Mouse (Mus musculus) MEL (cell line): ENCODE measurements around the gene Ramp3. TPM values are rescaled to one million over a fixed set of nuclear protein-coding genes. Genes with fewer than 3 reads are reported as not detected.

Experiments used
- DNase-seq: peaks from one replicate; pipeline ENCODE4 v3.0.0; 2011; ENCODE audit warnings: low read depth, low spot score
- H3K27ac ChIP-seq: 2 replicates; pipeline ENCODE4 v1.5.1; 2012; ENCODE audit warnings: low read depth, mild to moderate bottlenecking, control low read depth, low read length, moderate library complexity; ENCODE audit not compliant: control insufficient read depth
- H3K27me3 ChIP-seq, 2 experiments: fragments of 150-350 bp in 1 of 2; sonication (generic) in 1 of 2; 2 replicates each; pipeline ENCODE4 v1.6.1; 2012; ENCODE audit warnings: low read length in 2 of 2, mild to moderate bottlenecking in 2 of 2, improper control_type of control experiment in 1 of 2, moderate library complexity in 1 of 2; ENCODE audit not compliant: insufficient read depth in 2 of 2, control insufficient read depth in 1 of 2
- H3K36me3 ChIP-seq, 2 experiments: 2 replicates each; pipeline ENCODE4 v1.6.1; 2012 to 2014; ENCODE audit warnings: low read length in 2 of 2, improper control_type of control experiment in 1 of 2, inconsistent platforms in 1 of 2, mild to moderate bottlenecking in 1 of 2; ENCODE audit not compliant: insufficient read depth in 2 of 2, control insufficient read depth in 1 of 2
- H3K4me1 ChIP-seq, 2 experiments: fragments of 150-350 bp in 1 of 2; sonication (generic) in 1 of 2; 2 replicates each; pipeline ENCODE4 v1.6.1; 2012; ENCODE audit warnings: low read length in 2 of 2, improper control_type of control experiment in 1 of 2, mild to moderate bottlenecking in 1 of 2; ENCODE audit not compliant: insufficient read depth in 2 of 2, control insufficient read depth in 1 of 2
- H3K4me3 ChIP-seq, 2 experiments: fragments of 150-350 bp in 1 of 2; sonication (generic) in 1 of 2; 2 replicates each; pipeline ENCODE4 v1.5.1; 2012; ENCODE audit warnings: low read depth in 2 of 2, low read length in 2 of 2, mild to moderate bottlenecking in 2 of 2, moderate library complexity in 2 of 2, control low read depth in 1 of 2, improper control_type of control experiment in 1 of 2; ENCODE audit not compliant: control insufficient read depth in 1 of 2, insufficient read depth in 1 of 2
- H3K79me2 ChIP-seq: 2 replicates; pipeline ENCODE4 v1.6.1; 2012; ENCODE audit warnings: mild to moderate bottlenecking, low read length, moderate library complexity; ENCODE audit not compliant: control insufficient read depth, poor library complexity, insufficient read depth
- H3K9ac ChIP-seq: 2 replicates; pipeline ENCODE4 v1.6.1; 2012; ENCODE audit warnings: low read depth, mild to moderate bottlenecking, control low read depth, low read length, moderate library complexity; ENCODE audit not compliant: control insufficient read depth, poor library complexity, severe bottlenecking
- H3K9me3 ChIP-seq: fragments of 150-350 bp; sonication (generic); replicated peaks from 2 replicates; pipeline ENCODE4 v1.6.1; 2012; ENCODE audit warnings: mild to moderate bottlenecking, low read length, improper control_type of control experiment, moderate library complexity; ENCODE audit not compliant: insufficient read depth
- BHLHE40 ChIP-seq: IDR thresholded peaks from 2 replicates; pipeline ENCODE4 v1.6.1; 2012; ENCODE audit warnings: low read depth, mild to moderate bottlenecking, inconsistent platforms, low read length, improper control_type of control experiment, borderline replicate concordance
- CHD1 ChIP-seq: IDR thresholded peaks from 2 replicates; pipeline ENCODE4 v1.6.1; 2012; ENCODE audit warnings: low read depth, mild to moderate bottlenecking, inconsistent platforms, low read length, improper control_type of control experiment
- CHD2 ChIP-seq: IDR thresholded peaks from 2 replicates; pipeline ENCODE4 v1.6.1; 2011; ENCODE audit warnings: low read length, improper control_type of control experiment
- CTCF ChIP-seq, 3 experiments: IDR thresholded peaks in 2 of 3; conservative IDR thresholded peaks in 1 of 3; 2 replicates each; pipeline ENCODE4 v1.5.1; 2011 to 2012; ENCODE audit warnings: low read length in 3 of 3, low read depth in 2 of 3, mild to moderate bottlenecking in 2 of 3, improper control_type of control experiment in 1 of 3, inconsistent platforms in 1 of 3, mixed read lengths in 1 of 3, moderate library complexity in 1 of 3; ENCODE audit not compliant: control insufficient read depth in 1 of 3, insufficient read depth in 1 of 3, poor library complexity in 1 of 3, severe bottlenecking in 1 of 3
- ELF1 ChIP-seq: IDR thresholded peaks from 2 replicates; pipeline ENCODE4 v1.6.1; 2014; ENCODE audit warnings: low read depth, mild to moderate bottlenecking, inconsistent platforms, low read length, improper control_type of control experiment, moderate library complexity
- EP300 ChIP-seq, 2 experiments: IDR thresholded peaks; 2 replicates each; pipeline ENCODE4 v1.6.1; 2011; ENCODE audit warnings: improper control_type of control experiment in 2 of 2, low read length in 2 of 2, low read depth in 1 of 2, mild to moderate bottlenecking in 1 of 2
- GABPA ChIP-seq: IDR thresholded peaks from 2 replicates; pipeline ENCODE4 v1.6.1; 2012; ENCODE audit warnings: low read depth, mild to moderate bottlenecking, inconsistent platforms, low read length, improper control_type of control experiment, moderate library complexity
- MAFK ChIP-seq: IDR thresholded peaks from 2 replicates; pipeline ENCODE4 v1.6.1; 2011; ENCODE audit warnings: low read depth, mild to moderate bottlenecking, low read length, improper control_type of control experiment, borderline replicate concordance
- MAX ChIP-seq: IDR thresholded peaks from 2 replicates; pipeline ENCODE4 v1.6.1; 2011; ENCODE audit warnings: low read length, improper control_type of control experiment
- MAZ ChIP-seq: IDR thresholded peaks from 2 replicates; pipeline ENCODE4 v1.6.1; 2012; ENCODE audit warnings: low read depth, mild to moderate bottlenecking, inconsistent platforms, low read length, improper control_type of control experiment
- MEF2A ChIP-seq: IDR thresholded peaks from 2 replicates; pipeline ENCODE4 v1.6.1; 2014; ENCODE audit warnings: low read depth, mild to moderate bottlenecking, inconsistent platforms, low read length, improper control_type of control experiment; ENCODE audit not compliant: poor library complexity, insufficient replicate concordance, severe bottlenecking; ENCODE audit errors: extremely low read depth
- MYC ChIP-seq: IDR thresholded peaks from 2 replicates; pipeline ENCODE4 v1.6.1; 2011; ENCODE audit warnings: low read depth, mild to moderate bottlenecking, low read length, improper control_type of control experiment, moderate library complexity
- NELFE ChIP-seq: IDR thresholded peaks from 2 replicates; pipeline ENCODE4 v1.6.1; 2011; ENCODE audit warnings: low read depth, low read length, improper control_type of control experiment
- RCOR1 ChIP-seq: IDR thresholded peaks from 2 replicates; pipeline ENCODE4 v1.6.1; 2012; ENCODE audit warnings: low read depth, mild to moderate bottlenecking, inconsistent platforms, low read length, improper control_type of control experiment
- TAL1 ChIP-seq: IDR thresholded peaks from 2 replicates; pipeline ENCODE4 v1.6.1; 2012; ENCODE audit warnings: mild to moderate bottlenecking, inconsistent platforms, low read length, moderate library complexity, mixed read lengths
- TCF12 ChIP-seq: IDR thresholded peaks from 2 replicates; pipeline ENCODE4 v1.6.1; 2014; ENCODE audit warnings: low read depth, mild to moderate bottlenecking, inconsistent platforms, low read length, improper control_type of control experiment, moderate library complexity
- UBTF ChIP-seq: IDR thresholded peaks from 2 replicates; pipeline ENCODE4 v1.6.1; 2012; ENCODE audit warnings: low read depth, mild to moderate bottlenecking, inconsistent platforms, low read length, improper control_type of control experiment, moderate library complexity, borderline replicate concordance; ENCODE audit not compliant: insufficient read depth
- ZKSCAN1 ChIP-seq: IDR thresholded peaks from 2 replicates; pipeline ENCODE4 v1.6.1; 2012; ENCODE audit warnings: low read depth, mild to moderate bottlenecking, inconsistent platforms, low read length, improper control_type of control experiment, moderate library complexity
- ZNF384 ChIP-seq: IDR thresholded peaks from 2 replicates; pipeline ENCODE4 v1.6.1; 2012; ENCODE audit warnings: low read depth, mild to moderate bottlenecking, inconsistent platforms, low read length, improper control_type of control experiment
- polyA plus RNA-seq, 2 experiments: library from polyadenylated mRNA; stranded (reverse) in 1 of 2; unstranded in 1 of 2; fragments of >175 nt in 1 of 2; fragments of >200 nt in 1 of 2; gene quantifications; 2 replicates each; pipeline versions ENCODE4 v1.2.1 to v1.2.4; 2012; ENCODE audit warnings: low replicate concordance in 2 of 2, low read depth in 1 of 2; ENCODE audit not compliant: insufficient read length in 2 of 2, insufficient read depth in 1 of 2, missing spikeins in 1 of 2
- total RNA-seq: library from RNA; depleted of rRNA; stranded (reverse); fragments of 300-350 nt; gene quantifications from 2 replicates; pipeline ENCODE4 v1.2.3, GENCODE M21; 2012

The Ramp3 gene
- total and polyA plus RNA-seq, 3 experiments, result not detected

- Histone ChIP-seq H3K79me2 (no peaks in the 10 kb centered on the region), H3K27ac (no peak overlapping the region), H3K9ac (no peak overlapping the region), H3K36me3 (no peaks in the 10 kb centered on the region), H3K9me3 (no peaks in the 10 kb centered on the region), H3K4me1 (no peaks in the 10 kb centered on the region), H3K27me3 (no peaks in the 10 kb centered on the region; a peak in 2 of 4 replicates), H3K4me3 (no peak overlapping the region)
- DNase-seq, result no peak
- TF ChIP-seq TAL1 (no peak), ZNF384 (no peak), TCF12 (no peak), ZKSCAN1 (no peak), EP300 (IDR thresholded peaks at IDR 0.05; ENCODE audit: low read depth in 1 of 2, low read length in 2 of 2) (no peak), UBTF (no peak), MAFK (no peak), BHLHE40 (no peak), MAX (no peak), CHD1 (no peak), RCOR1 (no peak), MAZ (no peak), GABPA (no peak), MEF2A (no peak)
Observed at GRCm38 (mm10) chr11:6666634-6667033, 8.3 kb downstream of the Ramp3 start.

GRCm38 (mm10) chr11:6669041-6669440 lies 10.7 kb downstream of the Ramp3 start:
- TF ChIP-seq ELF1, result no peak
- no peak overlapping the region for H3K27ac ChIP-seq
- H3K4me1 ChIP-seq, result no peaks in the 10 kb centered on the region
- no peak for DNase-seq
- no peaks in the 10 kb centered on the region; a peak in 1 of 4 replicates for H3K27me3 ChIP-seq
- no peak overlapping the region for H3K9ac ChIP-seq
- H3K4me3 ChIP-seq, result no peak overlapping the region
- no peaks in the 10 kb centered on the region for H3K9me3 ChIP-seq
- H3K36me3 ChIP-seq, result no peaks in the 10 kb centered on the region
- no peaks in the 10 kb centered on the region for H3K79me2 ChIP-seq

GRCm38 (mm10) chr11:6670044-6670443 lies 11.7 kb downstream of the Ramp3 start:
- no peak overlapping the region for H3K27ac ChIP-seq
- no peaks in the 10 kb centered on the region; a peak in 1 of 4 replicates for H3K27me3 ChIP-seq
- no peak overlapping the region for H3K9ac ChIP-seq
- DNase-seq, result no peak
- no peak overlapping the region for H3K4me3 ChIP-seq
- no peaks in the 10 kb centered on the region for H3K79me2 ChIP-seq
- H3K4me1 ChIP-seq, result no peaks in the 10 kb centered on the region
- no peaks in the 10 kb centered on the region for H3K9me3 ChIP-seq
- H3K36me3 ChIP-seq, result no peaks in the 10 kb centered on the region
- TF ChIP-seq MAFK (no peak), MAX (no peak), CHD2 (no peak), MYC (no peak), CTCF (IDR thresholded peaks at IDR 0.05 in 2 of 3, conservative IDR thresholded peaks at IDR 0.05 in 1 of 3; ENCODE audit: control insufficient read depth in 1 of 3, insufficient read depth in 1 of 3, low read depth in 2 of 3, low read length in 3 of 3, poor library complexity in 1 of 3, severe bottlenecking in 1 of 3) (no peak; a peak in 1 of 6 replicates), NELFE (no peak)
